ENCODE assay signal across 8 mouse cellular contexts in the genomic region with DNA sequence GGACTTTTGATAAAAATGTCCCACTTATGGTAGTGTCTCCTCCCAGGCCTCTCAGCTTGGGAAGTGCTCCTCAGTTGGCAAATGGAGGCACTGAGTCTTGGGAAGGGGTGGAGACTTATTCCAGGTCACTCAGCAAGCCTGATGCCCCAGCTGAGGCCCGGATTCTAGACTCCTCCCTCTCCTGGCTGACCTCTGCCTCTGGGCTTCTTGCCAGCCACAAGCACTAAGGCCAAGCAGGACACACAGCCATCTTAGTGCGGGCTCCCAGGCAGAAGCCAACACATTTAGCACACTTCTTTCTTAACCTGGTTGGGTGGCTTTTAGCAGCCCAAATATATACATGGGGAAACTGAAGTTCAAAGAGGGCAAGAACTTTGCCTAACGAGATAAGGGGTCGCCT. TPM values are rescaled to one million over a fixed set of nuclear protein-coding genes. Genes with fewer than 3 reads are reported as not detected.
DNase-seq lines count a peak whose midpoint lies in the region; ATAC-seq and TF ChIP-seq lines count a peak whose summit lies in the region.

No protein-coding gene starts in this region.

- DNase-seq in hindbrain, embryonic 10.5 days (ENCODE audit: low spot score), result no peak
- no peak for DNase-seq in hindbrain, embryonic 14.5 days (ENCODE audit: low spot score)
- peak; percentile 88 for DNase-seq in adrenal gland, adult 2 months
- DNase-seq in heart, postnatal 25 days (ENCODE audit: low spot score), result peak; percentile 56
- DNase-seq in lung, adult 18-20 months, result peak; percentile 83 to 86
- no peak for DNase-seq in embryo, embryonic 9.5 days (ENCODE audit: extremely low spot score)
- no peak for DNase-seq in spleen, adult 12 weeks (ENCODE audit: low spot score)
- no peak for DNase-seq in hindbrain, postnatal 0 days (ENCODE audit: low spot score)

- no peak overlapping the region for H3K9ac ChIP-seq in hindbrain, embryonic 14.5 days
- H3K9ac ChIP-seq in hindbrain, postnatal 0 days (replicated peaks; ENCODE audit: low read length), result no peak overlapping the region

- 0 out of 2 replicates have a peak overlapping the region, but pooled peaks have one; percentile 53 for H3K27ac ChIP-seq in hindbrain, embryonic 10.5 days
- H3K27ac ChIP-seq in hindbrain, embryonic 14.5 days, result no peak overlapping the region
- no peak overlapping the region for H3K27ac ChIP-seq in hindbrain, postnatal 0 days

- H3K4me1 ChIP-seq in hindbrain, embryonic 10.5 days (replicated peaks), result peaks cover 25% of the 10 kb centered on the region
- no peaks in the 10 kb centered on the region for H3K4me1 ChIP-seq in hindbrain, embryonic 14.5 days (replicated peaks; ENCODE audit: control insufficient read depth, insufficient read depth, low read length)
- H3K4me1 ChIP-seq in hindbrain, postnatal 0 days (ENCODE audit: insufficient read depth, low read length), result no peaks in the 10 kb centered on the region

- H3K9me3 ChIP-seq in hindbrain, embryonic 10.5 days, result no peaks in the 10 kb centered on the region
- H3K9me3 ChIP-seq in hindbrain, embryonic 14.5 days (ENCODE audit: control insufficient read depth, low read length), result no peaks in the 10 kb centered on the region
- no peaks in the 10 kb centered on the region for H3K9me3 ChIP-seq in hindbrain, postnatal 0 days (ENCODE audit: low read length)

- H3K4me2 ChIP-seq in hindbrain, embryonic 14.5 days (replicated peaks), result no peak overlapping the region
- no peak overlapping the region for H3K4me2 ChIP-seq in hindbrain, postnatal 0 days (ENCODE audit: low read depth, low read length)

- 61% methylated on average over 4 of the region's 4 CpGs for WGBS in hindbrain, embryonic 10.5 days
- 61% methylated on average over 4 of the region's 4 CpGs for WGBS in hindbrain, embryonic 14.5 days
- WGBS in hindbrain, postnatal 0 days, result 62% methylated on average over 4 of the region's 4 CpGs

- H3K36me3 ChIP-seq in hindbrain, embryonic 10.5 days, result no peaks in the 10 kb centered on the region
- no peaks in the 10 kb centered on the region for H3K36me3 ChIP-seq in hindbrain, embryonic 14.5 days (replicated peaks; ENCODE audit: control insufficient read depth, insufficient read depth)
- H3K36me3 ChIP-seq in hindbrain, postnatal 0 days (ENCODE audit: insufficient read depth, low read length), result no peaks in the 10 kb centered on the region

- intact Hi-C loops in heart, postnatal 25 days (cut with DNase I), result no loop called here

- no peak for TF ChIP-seq CTCF in hindbrain, postnatal 0 days (IDR thresholded peaks at IDR 0.05; ENCODE audit: low read depth)

- no peak for ATAC-seq in hindbrain, embryonic 14.5 days (ENCODE audit: low FRiP score)
- no peak for ATAC-seq in hindbrain, postnatal 0 days

- no peaks in the 10 kb centered on the region for H3K27me3 ChIP-seq in hindbrain, embryonic 10.5 days (ENCODE audit: insufficient read depth, poor library complexity, severe bottlenecking)
- no peaks in the 10 kb centered on the region for H3K27me3 ChIP-seq in hindbrain, embryonic 14.5 days (ENCODE audit: control insufficient read depth, insufficient read depth, low read length)
- H3K27me3 ChIP-seq in hindbrain, postnatal 0 days (ENCODE audit: insufficient read depth, low read length), result no peaks in the 10 kb centered on the region

- no peak overlapping the region; the same call in 1 of the 2 replicates for H3K4me3 ChIP-seq in hindbrain, embryonic 10.5 days
- no peak overlapping the region for H3K4me3 ChIP-seq in hindbrain, embryonic 14.5 days (replicated peaks; ENCODE audit: low read length)
- no peak overlapping the region for H3K4me3 ChIP-seq in hindbrain, postnatal 0 days (ENCODE audit: low read length)

RNA-seq across cellular contexts. Expression of gene Clic4, which starts 33.9 kb away (rescaled TPM):
- polyA plus RNA-seq in hindbrain, embryonic 10.5 days (2016; fragmentation: Nextera tagmentation; extraction: Ambion mirVana), result 184 and 220 TPM in 2 replicates
- 43.2 and 50.4 TPM in 2 replicates for polyA plus RNA-seq in hindbrain, embryonic 14.5 days (2014; fragmentation: Nextera tagmentation; extraction: Ambion mirVana)
- 100 to 1,000 TPM in 1 of 2 experiments, 10 to 100 TPM in 1; 80.4 to 120 TPM for total RNA-seq in adrenal gland, adult 2 months (2021)
- 42.2 and 42.7 TPM in 2 replicates for polyA plus RNA-seq in adrenal gland, adult 2 months (2012; rRNA removed)
- 100 to 1,000 TPM; 249 to 269 TPM for total RNA-seq in heart, postnatal 25 days (2021)
- total RNA-seq in hindbrain, postnatal 0 days (2014; rRNA removed), result 64.7 and 70.1 TPM in 2 replicates
- polyA plus RNA-seq in hindbrain, postnatal 0 days (2015; fragmentation: Nextera tagmentation; extraction: Ambion mirVana), result 57.1 and 59.7 TPM in 2 replicates

RNA-seq across cellular contexts. Expression of gene Srrm1, which starts 46.6 kb away (rescaled TPM):
- polyA plus RNA-seq in hindbrain, embryonic 10.5 days (2016; fragmentation: Nextera tagmentation; extraction: Ambion mirVana), result 219 and 225 TPM in 2 replicates
- 137 and 146 TPM in 2 replicates for polyA plus RNA-seq in hindbrain, embryonic 14.5 days (2014; fragmentation: Nextera tagmentation; extraction: Ambion mirVana)
- total RNA-seq in adrenal gland, adult 2 months (2021), result 100 to 1,000 TPM; 107 to 122 TPM
- 19.4 and 23.2 TPM in 2 replicates for polyA plus RNA-seq in adrenal gland, adult 2 months (2012; rRNA removed)
- 10 to 100 TPM; 58.8 to 62.3 TPM for total RNA-seq in heart, postnatal 25 days (2021)
- 20.8 and 21.2 TPM in 2 replicates for total RNA-seq in hindbrain, postnatal 0 days (2014; rRNA removed)
- 173 and 174 TPM in 2 replicates for polyA plus RNA-seq in hindbrain, postnatal 0 days (2015; fragmentation: Nextera tagmentation; extraction: Ambion mirVana)

Comparison
In these comparisons a context has a peak if more than half of its experiments do, and no peak if none do; other contexts are left out.
1. DNase-seq: peak in adrenal gland, adult 2 months (single experiment), heart, postnatal 25 days (single experiment) and lung, adult 18-20 months (2 of 2); none in hindbrain, embryonic 10.5 days (single experiment), hindbrain, embryonic 14.5 days (single experiment), embryo, embryonic 9.5 days (single experiment), spleen, adult 12 weeks (single experiment) and hindbrain, postnatal 0 days (single experiment).